Mouse (Mus musculus) urinary bladder, adult 18-20 months (tissue): Measurements from ENCODE around the gene Palm2.
"Not testable (repeated sequence)": the region's sequence is repeated elsewhere in the genome, so short reads cannot be mapped to it uniquely, and the experiment has no call there.

Experiments
- DNase-seq, 2 experiments: peaks; one replicate each; pipeline ENCODE4 v3.0.0; 2022; ENCODE audit warnings: low spot score in 2 of 2, mixed read lengths in 2 of 2

Gene Palm2

DNA sequence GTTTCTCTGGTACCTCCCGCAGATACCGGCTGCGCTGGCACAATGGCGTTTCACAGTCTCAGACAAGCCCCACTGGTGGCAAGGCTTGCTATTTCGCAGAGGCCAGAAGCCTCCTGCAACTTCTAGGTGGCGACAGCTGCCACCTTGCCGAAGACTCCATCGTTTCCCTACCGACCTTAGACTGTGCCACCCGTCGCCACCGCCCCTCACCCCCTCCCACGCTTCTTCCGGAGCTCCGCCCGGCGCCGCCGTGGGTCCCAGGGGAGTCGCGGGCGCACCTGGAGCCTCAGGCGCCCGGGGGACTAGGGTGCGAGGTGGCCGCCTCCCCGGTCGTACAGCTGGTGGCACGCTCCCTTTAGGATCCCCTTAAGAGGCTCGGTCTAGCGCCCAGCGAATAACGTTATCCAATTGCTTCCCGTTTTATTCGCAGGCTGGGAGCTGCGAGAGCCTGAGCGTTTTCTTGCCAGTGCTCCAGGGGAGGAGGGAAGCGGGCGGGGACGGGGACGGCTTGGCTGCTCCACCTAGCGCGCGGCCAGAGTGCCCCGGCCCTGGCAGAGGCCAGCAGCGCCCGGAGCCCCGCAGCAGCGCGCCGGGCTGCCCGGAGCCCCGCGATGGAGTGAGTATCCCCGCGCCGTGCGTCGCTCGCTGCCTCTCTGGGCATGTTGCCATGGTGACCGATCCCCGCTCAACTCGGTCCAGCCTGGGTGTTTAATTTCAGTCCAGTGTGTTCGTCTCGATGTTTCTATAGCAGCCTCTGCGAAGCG is at the start of gene Palm2:
Palm2 (plus strand) TSS at position 307 of the 764 bp plus-strand sequence.
- DNase-seq: peak; percentile 19 to 32

DNA sequence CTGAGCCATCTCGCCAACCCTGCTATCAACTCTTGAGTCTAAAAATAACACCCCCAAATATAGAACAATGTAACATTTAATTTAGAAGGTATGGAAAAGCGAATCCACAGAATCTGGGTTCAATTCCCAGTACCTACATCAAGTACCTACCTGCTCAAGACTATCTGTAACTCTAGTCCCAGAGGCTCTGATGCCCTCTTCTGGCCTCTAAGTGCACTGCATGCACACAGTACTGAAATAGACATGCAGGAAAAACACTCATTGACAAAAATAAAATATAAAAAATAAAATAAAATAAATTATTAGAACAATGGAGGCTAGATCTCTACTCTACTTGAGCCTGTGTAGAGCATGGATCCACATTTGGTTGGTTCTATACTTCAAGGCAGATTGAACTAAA is 49.7 kb upstream of the Palm2 start:
- no peak for DNase-seq

DNA sequence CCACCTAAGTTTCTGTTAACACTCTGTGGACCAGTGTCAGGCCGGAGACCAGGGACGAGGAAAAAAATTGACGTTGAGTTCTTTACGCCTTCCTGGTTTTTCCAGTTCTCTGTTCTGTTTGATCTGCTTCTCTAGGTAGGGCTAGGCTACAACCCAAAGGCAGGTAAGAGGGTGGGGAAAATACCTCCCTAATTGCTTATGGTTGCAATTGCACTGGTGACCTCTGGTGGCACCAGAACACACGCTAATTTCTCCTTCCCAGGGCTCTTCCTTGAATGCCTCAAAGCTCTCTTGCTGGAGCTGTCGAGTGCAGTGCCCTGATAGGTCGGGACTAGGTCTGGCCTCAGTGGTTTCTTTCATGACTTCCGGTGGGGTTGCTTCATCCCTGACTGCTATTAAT is 42.9 kb upstream of the Palm2 start:
- DNase-seq: peak in 1 of 2 experiments; percentile 9

DNA sequence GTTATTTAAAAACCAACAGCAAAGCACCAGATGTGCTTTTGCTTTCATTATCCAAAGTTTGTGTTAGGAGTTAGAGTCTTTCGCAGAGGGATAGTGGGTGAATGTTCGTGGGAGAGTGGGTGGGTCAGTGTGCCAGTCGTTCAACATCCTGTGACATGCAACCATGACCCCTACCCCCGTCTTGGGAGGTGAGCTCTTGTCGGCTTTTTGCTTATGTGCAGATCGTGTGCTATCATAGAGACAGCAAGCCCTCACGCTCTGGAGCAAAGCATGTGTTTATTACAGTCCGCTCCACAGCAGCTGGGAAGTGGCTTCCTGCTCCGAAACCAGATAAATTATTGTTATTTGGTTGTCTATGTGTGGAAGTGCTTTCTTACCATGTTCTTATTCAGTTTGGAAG is 37.6 kb upstream of the Palm2 start:
- DNase-seq: no peak

DNA sequence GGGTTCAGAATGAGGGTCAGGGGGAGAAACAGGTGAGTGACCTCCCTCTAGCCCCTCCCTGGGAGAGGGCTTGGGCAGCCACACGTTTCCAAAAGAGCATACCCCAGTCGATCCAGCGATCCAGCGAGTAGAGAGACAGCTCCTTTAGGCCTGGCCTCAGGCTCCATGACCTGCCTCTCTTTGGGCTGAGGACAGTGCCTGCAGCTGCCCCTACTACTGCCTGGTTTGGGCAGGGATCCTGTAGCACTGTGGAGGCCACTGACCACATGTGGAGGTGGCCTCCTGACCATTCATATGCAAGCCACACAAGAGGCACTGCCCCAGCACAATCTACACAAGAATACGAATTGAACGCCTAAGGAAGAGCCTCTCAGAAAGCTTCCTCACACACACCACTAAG is 21.7 kb upstream of the Palm2 start:
- not testable (repeated sequence) for DNase-seq

DNA sequence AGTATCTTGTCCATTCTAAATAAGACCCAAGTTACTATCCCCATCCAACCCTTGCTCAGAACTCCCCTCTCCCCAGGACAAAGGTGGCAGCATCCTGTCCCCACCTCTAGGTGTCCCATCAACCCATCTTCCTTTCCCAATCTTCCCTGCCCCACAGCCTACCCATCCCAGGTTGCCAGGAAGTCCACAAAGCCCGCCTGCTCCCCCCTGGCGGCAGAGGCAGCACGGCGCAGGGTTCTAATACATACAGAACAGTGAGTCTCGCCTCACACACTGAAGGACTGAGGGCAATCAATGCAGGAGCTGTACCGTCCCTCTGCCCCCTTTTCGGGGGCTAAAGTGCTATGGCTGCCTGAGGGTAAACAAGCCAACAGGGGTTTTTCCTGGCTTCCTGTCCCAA is 21.0 kb upstream of the Palm2 start:
- no peak for DNase-seq

DNA sequence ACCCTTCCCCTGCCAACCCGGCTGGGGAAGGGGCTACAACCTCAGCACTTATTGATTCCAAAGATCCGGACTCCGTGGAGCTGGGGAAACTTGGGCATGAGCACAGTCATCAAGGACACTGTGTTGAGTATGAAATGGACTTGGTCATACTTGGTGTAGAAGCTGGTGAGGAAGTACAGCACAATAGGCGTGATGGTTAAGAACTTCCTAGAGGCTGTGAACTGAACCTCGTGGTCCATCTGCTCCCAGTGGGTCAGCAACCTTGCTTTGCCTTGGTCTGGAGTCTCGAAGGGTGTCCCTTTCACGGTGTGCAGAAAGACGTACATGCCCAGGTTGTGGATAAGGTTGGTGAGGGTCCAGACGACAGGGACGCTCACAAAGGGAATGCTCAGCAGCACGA is 20.4 kb upstream of the Palm2 start:
- not testable (repeated sequence) for DNase-seq

DNA sequence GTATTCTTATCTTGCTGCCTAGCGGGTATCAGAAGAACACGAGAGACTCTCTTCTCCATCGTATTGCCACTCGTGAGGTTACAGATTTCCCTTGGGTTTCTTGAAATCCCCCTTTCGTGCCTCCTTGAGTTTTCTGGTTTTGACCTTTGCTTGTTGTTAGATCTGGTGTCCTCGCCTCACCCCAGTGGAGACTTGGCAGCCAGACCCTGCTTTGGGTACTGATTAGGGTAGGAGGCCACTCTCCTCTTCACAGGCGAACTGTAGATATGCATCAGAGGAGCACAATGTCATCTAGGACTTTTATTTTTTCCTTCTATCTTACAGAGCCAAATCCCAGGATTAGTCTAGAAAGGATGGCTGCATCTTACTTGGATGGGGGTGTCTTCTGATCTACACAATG is 10.0 kb upstream of the Palm2 start:
- no peak for DNase-seq

DNA sequence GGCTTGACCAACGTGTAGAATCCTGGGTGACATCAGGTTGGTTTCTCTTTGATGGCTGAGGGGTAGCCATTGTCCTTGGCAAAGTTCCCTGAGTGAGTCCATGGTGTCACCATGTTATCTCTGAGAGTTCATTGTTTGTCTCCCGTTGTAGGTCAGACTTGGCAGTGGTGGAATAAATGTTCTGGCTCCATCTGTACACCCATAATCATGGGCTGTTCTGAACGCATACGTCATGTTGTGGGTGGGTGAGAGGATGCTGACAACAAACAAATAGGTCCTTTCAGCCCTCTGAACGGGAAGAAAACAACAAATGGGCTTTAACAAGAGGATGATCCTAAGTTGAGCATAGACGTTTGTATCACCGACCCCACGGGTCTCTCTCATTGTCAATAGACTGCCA is 5.7 kb upstream of the Palm2 start:
- DNase-seq: no peak

DNA sequence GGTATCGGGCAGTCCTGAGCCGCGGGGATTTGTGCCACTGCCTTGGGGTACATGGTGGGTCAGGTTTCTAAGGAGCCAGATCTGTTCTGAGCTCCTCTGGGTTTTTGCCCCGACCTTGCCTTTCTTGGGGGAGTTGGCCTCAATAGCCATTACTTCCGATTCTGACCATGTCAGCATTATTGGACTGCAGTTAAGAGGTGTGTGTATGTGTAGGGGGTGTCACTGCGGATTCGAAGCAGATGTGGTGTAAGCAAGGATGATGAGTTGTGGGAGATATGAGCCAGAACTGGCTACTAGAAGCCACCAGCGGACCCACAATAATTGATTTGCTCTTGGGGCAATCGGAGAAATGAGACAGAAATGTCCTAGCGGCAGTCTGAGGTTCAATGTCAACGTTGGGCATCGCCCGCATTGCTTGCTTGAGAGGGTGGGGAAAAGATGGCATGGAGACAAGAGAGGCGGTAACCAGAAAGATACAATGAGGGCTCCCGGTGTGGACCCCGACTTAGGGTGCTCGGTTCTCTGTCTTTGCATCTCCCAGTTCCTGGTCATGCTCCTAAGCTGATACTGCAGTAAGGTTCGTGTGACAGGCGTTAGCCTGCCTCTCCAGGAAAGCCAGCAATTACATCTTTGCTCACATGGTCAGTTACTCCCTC is 786 bp downstream of the Palm2 start:
- peak in 1 of 2 experiments; percentile 2 for DNase-seq

DNA sequence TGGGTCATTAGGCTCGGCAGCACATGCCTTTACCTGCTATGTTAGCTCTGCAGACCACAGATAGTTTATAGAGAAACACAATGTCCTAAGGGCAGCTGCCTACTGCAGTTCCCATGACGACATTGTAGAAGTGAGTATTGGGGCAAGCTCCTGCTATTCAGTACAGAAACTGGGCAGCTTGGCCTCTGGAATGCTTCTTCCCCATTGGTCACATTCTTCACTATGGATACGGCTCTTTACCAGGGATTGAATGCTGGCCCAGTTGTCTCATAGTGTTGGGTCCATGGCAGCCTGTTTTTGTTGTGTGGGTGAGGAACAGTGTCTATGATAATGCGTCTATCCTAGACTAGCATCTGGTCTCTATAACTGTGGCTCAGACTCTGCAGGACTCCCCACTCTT is 2.2 kb downstream of the Palm2 start:
- no peak for DNase-seq

DNA sequence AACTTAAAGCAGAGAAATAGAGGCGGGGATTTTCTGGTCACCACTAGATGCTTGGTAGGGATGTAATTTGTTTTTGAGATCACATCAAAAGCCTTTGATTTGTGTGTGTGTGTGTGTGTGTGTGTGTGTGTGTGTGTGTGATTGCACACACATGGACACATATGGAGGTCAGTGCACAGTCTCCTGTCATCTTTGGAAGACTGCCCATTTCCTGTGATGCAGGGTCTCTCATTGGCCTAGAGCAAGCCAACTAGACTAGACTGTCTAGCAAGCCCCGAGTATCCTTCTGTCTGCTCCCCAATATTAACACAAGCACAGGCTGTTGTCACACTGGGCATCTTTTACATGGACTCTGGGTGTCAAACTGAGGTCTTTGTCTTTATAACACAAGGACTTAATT is 12.0 kb downstream of the Palm2 start:
- no peak for DNase-seq

DNA sequence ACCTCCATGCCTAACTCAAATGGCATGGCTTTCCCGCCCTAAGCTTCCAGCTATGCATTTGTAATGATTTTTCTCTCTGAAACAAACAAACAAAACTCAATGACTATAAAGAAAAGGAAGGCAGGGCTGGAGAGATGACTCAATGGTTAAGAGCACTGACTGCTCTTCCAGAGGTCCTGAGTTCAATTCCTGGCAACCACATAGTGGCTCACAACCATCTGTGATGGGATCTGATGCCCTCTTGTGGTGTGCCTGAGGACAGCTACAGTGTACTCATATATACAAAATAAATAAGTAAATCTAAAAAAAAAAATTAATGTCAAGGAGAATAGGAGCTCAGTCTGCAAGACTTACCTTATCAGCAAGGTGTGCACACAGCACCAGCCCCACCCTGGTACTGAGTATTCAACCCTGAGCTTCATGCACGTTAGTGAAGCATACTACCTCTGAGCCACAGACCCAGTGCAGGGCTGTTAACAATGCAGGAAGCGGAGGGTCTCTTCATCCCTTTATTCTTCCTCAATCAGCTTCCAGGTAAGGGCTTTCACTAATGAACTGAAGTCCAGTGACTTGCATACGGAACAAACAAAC is 12.9 kb downstream of the Palm2 start:
- DNase-seq: no peak

DNA sequence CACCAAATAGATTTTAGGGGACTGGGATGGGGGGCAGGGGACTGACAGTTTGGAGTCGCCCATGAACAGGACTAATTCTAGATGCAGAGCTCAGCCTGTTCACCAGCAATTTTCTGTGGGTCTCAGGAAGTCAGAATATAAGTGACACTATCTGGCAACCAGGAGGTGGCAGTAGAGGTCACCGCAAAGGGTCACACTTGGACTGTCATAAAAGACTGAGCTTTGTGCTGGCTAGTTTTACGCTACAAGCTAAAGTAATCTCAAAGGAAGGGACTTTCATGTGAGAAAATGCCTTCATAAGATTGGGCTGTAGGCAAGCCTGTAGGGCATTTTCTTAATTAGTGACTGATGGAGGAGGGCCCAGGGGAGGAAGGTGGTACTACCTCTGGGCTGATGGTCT is 17.8 kb downstream of the Palm2 start:
- peak in 1 of 2 experiments; percentile 16 for DNase-seq

DNA sequence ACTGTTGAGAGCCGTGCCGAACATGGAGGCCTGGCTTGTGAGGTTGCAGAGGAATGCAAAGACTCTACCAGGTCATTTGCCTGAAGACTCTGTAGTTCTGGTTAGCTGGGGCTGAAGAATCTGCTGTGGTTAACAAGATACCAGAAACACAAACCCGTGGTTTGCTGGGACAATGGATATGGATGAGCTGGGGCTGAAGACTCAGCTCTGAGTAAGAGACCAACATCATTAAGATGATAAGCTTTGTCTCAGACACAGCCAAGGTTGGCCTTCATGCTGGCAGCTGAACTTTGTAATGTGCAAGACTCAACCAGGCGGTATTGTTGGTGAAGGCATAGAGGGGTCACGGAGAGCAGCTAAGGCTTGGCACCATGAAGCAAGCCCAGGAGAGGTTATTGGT is 18.6 kb downstream of the Palm2 start:
- DNase-seq: no peak

DNA sequence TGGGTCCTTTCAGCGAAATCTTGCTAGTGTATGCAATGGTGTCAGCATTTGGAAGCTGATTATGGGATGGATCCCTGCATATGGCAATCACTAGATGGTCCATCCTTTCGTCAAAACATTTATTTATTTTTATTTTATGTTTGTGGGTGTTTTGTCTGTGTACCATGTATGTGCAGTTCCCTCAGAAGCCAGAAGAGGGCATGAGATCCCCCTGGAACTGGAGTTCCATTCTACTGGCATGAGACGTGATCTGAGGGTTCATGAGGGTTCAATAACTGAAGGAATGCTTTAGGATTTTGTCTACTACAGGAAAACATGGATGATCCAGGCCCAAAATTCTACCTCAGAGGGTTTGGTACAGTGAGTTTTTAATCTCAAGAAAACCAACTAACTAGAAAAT is 28.3 kb downstream of the Palm2 start:
- no peak for DNase-seq

DNA sequence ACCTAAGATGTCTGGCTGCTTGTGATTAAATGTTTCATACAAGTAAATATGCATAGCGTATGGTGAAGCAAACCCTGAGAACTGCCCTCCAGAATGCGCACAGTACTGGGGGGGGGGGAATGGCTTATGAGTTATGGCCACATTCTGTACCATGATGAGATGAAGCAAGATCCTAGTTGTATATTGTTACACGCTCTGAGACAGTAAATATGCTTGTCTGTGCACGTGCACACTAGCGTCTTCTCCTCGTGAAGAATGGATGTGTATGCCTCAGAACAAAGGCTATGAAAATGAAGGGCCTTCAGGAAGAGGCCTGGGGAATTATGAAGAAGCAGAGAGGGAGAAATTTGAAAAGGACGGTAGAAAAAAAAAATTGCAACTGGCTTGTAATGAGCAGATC is 48.4 kb downstream of the Palm2 start:
- no peak for DNase-seq

DNA sequence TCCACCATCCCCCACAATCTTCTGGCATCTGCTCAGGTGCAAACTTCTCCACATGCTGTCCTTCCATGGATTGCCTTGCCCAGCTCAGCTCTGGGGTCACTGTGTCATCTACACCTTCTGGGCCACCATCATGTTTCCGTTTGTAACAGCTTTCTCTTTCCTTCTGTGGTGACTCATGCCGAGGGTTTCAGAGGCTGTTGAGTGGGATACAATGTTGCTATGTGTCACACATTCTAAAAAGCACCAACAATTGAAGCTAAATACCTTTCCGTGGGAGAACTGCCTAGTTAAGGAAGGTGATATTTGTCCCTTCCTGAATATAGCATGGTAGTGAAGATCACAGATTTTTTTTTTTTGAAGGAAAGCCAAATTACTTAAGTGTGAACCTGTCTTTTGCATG is 52.3 kb downstream of the Palm2 start:
- no peak for DNase-seq

DNA sequence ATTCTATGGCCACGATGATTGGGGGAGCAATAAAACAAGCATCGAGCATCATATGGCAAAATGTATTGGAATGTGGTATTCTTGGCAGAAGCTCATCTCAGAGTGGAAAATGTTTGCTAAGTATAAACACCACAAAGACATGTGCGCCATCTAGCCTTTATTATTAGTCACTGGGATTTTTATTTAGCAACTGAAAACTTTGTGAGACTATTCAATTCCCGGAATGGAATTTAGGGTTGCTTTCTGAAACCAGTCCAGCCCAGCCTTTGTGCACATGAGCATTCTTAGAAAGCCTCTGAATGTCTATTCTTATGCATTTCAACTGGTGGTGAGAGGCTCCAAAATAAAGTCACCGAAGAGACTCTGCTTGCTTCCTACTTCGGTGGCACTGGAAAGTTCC is 55.8 kb downstream of the Palm2 start:
- DNase-seq: no peak

DNA sequence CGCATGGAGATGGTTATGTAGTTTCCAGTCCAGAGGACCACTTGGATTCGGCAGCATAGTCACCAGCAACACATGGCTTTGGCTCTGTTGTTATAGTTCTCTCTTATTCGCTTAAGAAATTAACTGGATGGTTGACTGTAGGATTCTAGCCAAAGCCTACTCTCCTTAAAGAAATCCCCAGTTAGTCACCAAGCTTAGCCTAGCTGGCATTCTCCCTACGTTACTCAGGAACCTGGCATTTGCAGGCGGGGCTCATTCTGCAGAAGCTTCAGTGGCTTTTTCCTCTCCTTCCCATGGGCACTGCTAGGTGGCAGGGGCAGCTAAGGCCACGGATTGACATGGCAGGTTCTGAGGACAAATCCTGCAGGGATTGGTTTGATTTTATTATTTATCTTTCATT is 70.7 kb downstream of the Palm2 start:
- DNase-seq: no peak

DNA sequence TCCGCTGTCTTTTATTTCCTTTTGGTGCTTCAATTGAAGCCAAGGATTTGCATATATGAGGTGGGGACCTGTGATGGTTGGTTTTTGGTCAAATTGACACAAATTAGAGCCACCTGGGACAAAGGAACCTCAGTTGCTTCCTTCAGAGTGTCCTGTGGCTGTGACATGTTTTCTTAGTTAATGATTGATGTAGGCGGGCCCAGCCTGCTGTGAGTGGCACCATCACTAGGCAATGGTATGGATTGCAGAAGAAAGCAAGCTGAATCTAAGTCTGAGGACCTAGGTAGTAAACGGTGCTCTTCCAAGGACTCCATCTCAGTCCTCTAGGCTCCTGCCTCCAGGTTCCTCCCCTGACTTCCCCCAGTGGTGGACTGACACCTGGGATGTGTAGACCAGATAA is 76.5 kb downstream of the Palm2 start:
- DNase-seq: no peak

DNA sequence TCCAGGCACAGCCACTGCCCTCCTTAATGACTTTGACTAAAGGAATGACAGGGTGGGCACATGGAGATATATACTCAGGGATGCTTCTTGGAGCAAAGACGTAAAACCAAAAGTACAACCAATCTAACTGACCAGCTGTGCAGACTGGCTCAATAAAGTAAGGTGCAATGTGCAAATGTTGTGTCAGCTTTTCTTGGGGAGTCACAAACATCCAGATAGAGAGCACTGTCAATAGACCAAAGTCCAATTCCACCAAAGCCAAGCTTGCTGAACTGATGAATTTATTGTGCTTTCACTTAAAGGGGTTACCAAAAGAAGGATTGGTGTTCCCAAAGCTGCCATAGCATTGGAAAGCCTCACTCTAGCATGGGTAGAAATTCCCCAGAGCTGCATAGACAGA is 77.7 kb downstream of the Palm2 start:
- no peak for DNase-seq

DNA sequence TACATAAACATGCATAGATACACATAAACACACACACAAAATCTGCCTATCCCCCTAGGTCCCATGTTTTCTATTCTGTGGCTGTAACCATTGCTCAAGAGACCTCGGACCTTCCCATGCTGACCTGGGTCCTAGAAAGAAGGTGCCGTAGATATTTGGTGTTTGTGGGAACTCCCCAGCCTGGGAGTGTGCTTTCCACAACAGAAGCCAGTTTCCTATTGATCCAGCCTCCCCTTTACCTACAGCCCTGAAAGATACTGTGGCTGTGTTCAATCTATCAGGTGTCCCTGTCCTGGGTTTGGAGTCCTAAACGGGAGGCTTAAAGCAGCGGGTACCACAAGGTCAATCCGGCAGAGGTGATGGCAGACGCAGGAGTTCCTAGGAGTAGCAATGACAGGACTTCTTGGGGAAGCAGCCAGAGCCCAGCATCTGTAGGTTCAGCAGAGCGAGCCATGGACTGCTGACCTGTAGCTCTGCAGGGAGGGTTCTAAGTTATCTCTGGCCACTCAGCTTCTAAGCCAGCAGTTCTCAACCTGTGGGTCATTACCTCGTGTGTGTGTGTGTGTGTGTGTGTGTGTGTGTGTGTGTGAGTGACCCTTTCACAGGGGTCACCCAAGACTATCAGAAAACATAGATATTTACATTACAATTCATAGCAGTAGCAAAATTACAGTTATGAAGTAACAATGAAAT is 79.3 kb downstream of the Palm2 start:
- no peak for DNase-seq
